Mouse (Mus musculus) kidney, postnatal 14 days (tissue): Measurements from ENCODE around the gene Tsr1.

ENCODE experiments used
- DNase-seq: peaks from one replicate; pipeline ENCODE4 v3.0.0; 2022; ENCODE audit warnings: mixed read lengths

Tsr1 gene

GRCm38 (mm10) chr11:74897678-74898516 lies at the start of gene Tsr1:
Gene Tsr1 (plus strand): TSS chr11:74898071.
- peak; percentile 95 for DNase-seq

- DNase-seq = peak; percentile 67
Measured at GRCm38 (mm10) chr11:74850998-74851661, 46.7 kb upstream of the Tsr1 start.

- DNase-seq = no peak
Measured at GRCm38 (mm10) chr11:74857756-74858155, 40.1 kb upstream of the Tsr1 start.

- no peak for DNase-seq
Measured at GRCm38 (mm10) chr11:74862129-74862528, 35.7 kb upstream of the Tsr1 start.

GRCm38 (mm10) chr11:74863471-74863870 lies 34.4 kb upstream of the Tsr1 start:
- no peak for DNase-seq

- no peak for DNase-seq
Measured at GRCm38 (mm10) chr11:74864421-74864820, 33.5 kb upstream of the Tsr1 start.

GRCm38 (mm10) chr11:74865252-74865651 lies 32.6 kb upstream of the Tsr1 start:
- no peak for DNase-seq

- DNase-seq = no peak
Measured at GRCm38 (mm10) chr11:74866640-74867039, 31.2 kb upstream of the Tsr1 start.

GRCm38 (mm10) chr11:74867181-74867580 lies 30.7 kb upstream of the Tsr1 start:
- no peak for DNase-seq

- DNase-seq = no peak
Measured at GRCm38 (mm10) chr11:74868046-74868760, 29.7 kb upstream of the Tsr1 start.

GRCm38 (mm10) chr11:74869603-74870002 lies 28.3 kb upstream of the Tsr1 start:
- DNase-seq = no peak

- no peak for DNase-seq
Measured at GRCm38 (mm10) chr11:74870544-74870943, 27.3 kb upstream of the Tsr1 start.

- DNase-seq = no peak
Measured at GRCm38 (mm10) chr11:74870991-74871622, 26.8 kb upstream of the Tsr1 start.

GRCm38 (mm10) chr11:74874630-74875029 lies 23.2 kb upstream of the Tsr1 start:
- no peak for DNase-seq

- peak; percentile 63 for DNase-seq
Measured at GRCm38 (mm10) chr11:74876801-74877200, 21.1 kb upstream of the Tsr1 start.

GRCm38 (mm10) chr11:74880999-74881398 lies 16.9 kb upstream of the Tsr1 start:
- no peak for DNase-seq

- no peak for DNase-seq
Measured at GRCm38 (mm10) chr11:74881979-74882378, 15.9 kb upstream of the Tsr1 start.

- DNase-seq = no peak
Measured at GRCm38 (mm10) chr11:74883098-74883497, 14.8 kb upstream of the Tsr1 start.

- no peak for DNase-seq
Measured at GRCm38 (mm10) chr11:74894619-74895018, 3.3 kb upstream of the Tsr1 start.

GRCm38 (mm10) chr11:74895980-74896900 lies 1.6 kb upstream of the Tsr1 start:
- DNase-seq = peak; percentile 80

GRCm38 (mm10) chr11:74896901-74897677 lies 782 bp upstream of the Tsr1 start, which contains the start of gene Sgsm2:
Gene Sgsm2 (minus strand): TSS chr11:74897060.
- DNase-seq = peak; percentile 87
